Mouse (Mus musculus): ENCODE results near the gene Olfr1493-ps1. TPM values are rescaled to one million over a fixed set of nuclear protein-coding genes. Genes with fewer than 3 reads are reported as not detected.

The Olfr1493-ps1 gene
- polyA plus RNA-seq (2012; rRNA removed), result not detected in 2 replicates

DNA sequence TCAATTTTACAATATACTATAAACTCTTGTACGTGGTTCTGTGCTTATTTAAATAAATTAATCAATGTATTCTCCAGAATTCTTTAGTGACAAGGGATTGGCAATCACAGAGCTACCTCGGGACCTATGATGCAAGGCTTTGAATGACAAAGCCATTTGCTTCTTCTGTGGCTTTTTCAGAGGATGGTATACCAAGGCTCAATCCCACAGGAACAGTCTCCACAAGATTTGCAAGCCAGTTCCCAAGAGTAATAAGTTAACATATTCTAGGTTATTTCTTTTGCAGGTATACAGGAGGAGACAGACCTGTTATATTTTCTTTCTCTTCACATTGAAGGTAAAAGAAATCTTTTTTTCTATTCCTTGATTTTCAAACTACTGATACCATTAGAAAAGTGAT is at the start of gene Olfr1493-ps1:
Olfr1493-ps1 (plus strand) TSS at position 301 of the 400 bp plus-strand sequence.
- TF ChIP-seq POLR2A (IDR thresholded peaks at IDR 0.05; ENCODE audit: extremely low read depth, insufficient read depth, low read length), result no peak
- no peak for TF ChIP-seq CTCF (IDR thresholded peaks at IDR 0.05; ENCODE audit: extremely low read depth, insufficient read depth, low read length)
- no peak within 1 kb of the TSS for H3K27ac ChIP-seq (ENCODE audit: insufficient read depth, low read length)
- no peaks in the 10 kb centered on the region for H3K4me1 ChIP-seq (ENCODE audit: control insufficient read depth, insufficient read depth, low read length)
- no peak within 1 kb of the TSS for H3K4me3 ChIP-seq (ENCODE audit: insufficient read depth, low read length)

DNA sequence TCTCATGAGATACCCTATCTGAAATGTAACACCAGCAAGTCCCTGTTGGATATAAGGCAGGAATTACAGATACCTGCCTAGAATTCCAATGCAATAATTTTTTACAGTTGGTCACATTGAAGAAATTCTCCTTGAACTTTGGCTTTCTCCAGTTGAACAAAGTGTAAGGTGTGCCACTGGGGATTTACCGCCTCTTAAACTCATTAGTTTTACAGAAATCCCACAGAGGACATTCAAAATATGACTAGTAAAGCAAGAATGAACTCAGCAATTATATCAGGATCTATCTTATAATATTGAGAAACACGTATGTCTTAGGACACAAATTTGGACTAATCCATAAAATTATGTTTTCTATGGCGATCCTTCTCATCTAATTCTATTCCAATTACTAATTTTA is 26.1 kb upstream of the Olfr1493-ps1 start, which contains the start of gene Olfr1491:
Olfr1491 (plus strand) TSS at position 301 of the 400 bp plus-strand sequence.
- no peak within 1 kb of the TSS for H3K4me3 ChIP-seq (ENCODE audit: insufficient read depth, low read length)
- H3K27ac ChIP-seq (ENCODE audit: insufficient read depth, low read length), result no peak within 1 kb of the TSS
- no peaks in the 10 kb centered on the region for H3K4me1 ChIP-seq (ENCODE audit: control insufficient read depth, insufficient read depth, low read length)
- TF ChIP-seq POLR2A (IDR thresholded peaks at IDR 0.05; ENCODE audit: extremely low read depth, insufficient read depth, low read length), result no peak
- TF ChIP-seq CTCF (IDR thresholded peaks at IDR 0.05; ENCODE audit: extremely low read depth, insufficient read depth, low read length), result no peak

DNA sequence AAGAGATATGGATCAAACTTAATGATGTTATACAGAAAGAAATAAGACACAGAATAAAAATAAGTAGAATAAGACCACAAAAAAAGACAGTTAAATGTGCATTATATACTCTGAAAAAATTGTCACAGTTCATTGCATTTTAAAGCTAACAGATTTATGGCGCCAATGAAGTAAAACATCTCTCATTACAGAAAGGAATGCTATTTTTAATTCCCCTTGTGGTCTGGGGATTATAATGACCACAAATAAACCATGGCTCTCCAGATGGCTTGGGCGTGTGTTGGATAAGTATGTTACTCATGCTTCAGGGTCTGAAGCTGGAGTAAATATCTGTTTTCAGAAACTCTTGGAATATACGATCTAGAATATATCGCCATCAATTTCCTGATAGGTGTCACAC is 16.4 kb downstream of the Olfr1493-ps1 start, which contains the start of gene Olfr1494:
Olfr1494 (plus strand) TSS at position 301 of the 400 bp plus-strand sequence.
- Histone ChIP-seq H3K4me1 (ENCODE audit: control insufficient read depth, insufficient read depth, low read length) (no peaks in the 10 kb centered on the region), H3K4me3 (ENCODE audit: insufficient read depth, low read length) (no peak within 1 kb of the TSS), H3K27ac (ENCODE audit: insufficient read depth, low read length) (no peak within 1 kb of the TSS)
- TF ChIP-seq POLR2A (IDR thresholded peaks at IDR 0.05; ENCODE audit: extremely low read depth, insufficient read depth, low read length), result no peak
- TF ChIP-seq CTCF (IDR thresholded peaks at IDR 0.05; ENCODE audit: extremely low read depth, insufficient read depth, low read length), result no peak

DNA sequence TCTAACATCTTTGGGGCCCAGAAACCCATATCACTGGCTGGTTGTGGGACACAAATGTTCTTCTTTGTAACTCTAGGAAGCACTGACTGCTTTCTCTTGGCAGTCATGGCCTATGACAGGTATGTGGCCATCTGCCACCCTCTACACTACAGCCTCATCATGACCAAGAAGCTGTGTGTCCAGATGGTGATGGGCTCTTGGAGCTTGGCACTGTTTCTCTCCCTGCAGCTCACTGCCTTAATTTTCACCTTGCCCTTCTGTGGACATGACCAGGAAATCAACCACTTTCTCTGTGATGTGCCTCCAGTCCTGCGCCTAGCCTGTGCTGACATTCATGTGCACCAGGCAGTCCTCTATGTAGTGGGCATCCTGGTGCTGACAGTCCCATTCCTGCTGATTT is 26.3 kb downstream of the Olfr1493-ps1 start:
- TF ChIP-seq POLR2A (IDR thresholded peaks at IDR 0.05; ENCODE audit: extremely low read depth, insufficient read depth, low read length), result no peak
- no peak for TF ChIP-seq CTCF (IDR thresholded peaks at IDR 0.05; ENCODE audit: extremely low read depth, insufficient read depth, low read length)
- no peak overlapping the region for H3K4me3 ChIP-seq (ENCODE audit: insufficient read depth, low read length)
- no peaks in the 10 kb centered on the region for H3K4me1 ChIP-seq (ENCODE audit: control insufficient read depth, insufficient read depth, low read length)
- no peak overlapping the region for H3K27ac ChIP-seq (ENCODE audit: insufficient read depth, low read length)

- no peak for TF ChIP-seq CTCF (IDR thresholded peaks at IDR 0.05; ENCODE audit: extremely low read depth, insufficient read depth, low read length)
- no peak for TF ChIP-seq POLR2A (IDR thresholded peaks at IDR 0.05; ENCODE audit: extremely low read depth, insufficient read depth, low read length)
- Histone ChIP-seq H3K4me3 (ENCODE audit: insufficient read depth, low read length) (no peak within 1 kb of the TSS), H3K4me1 (ENCODE audit: control insufficient read depth, insufficient read depth, low read length) (no peaks in the 10 kb centered on the region), H3K27ac (ENCODE audit: insufficient read depth, low read length) (no peak within 1 kb of the TSS)
Observed at GRCm38 (mm10) chr19:13764306-13764705, 41.2 kb downstream of the Olfr1493-ps1 start, which contains the start of gene Olfr1495. Gene Olfr1495 (plus strand): TSS chr19:13764606.

DNA sequence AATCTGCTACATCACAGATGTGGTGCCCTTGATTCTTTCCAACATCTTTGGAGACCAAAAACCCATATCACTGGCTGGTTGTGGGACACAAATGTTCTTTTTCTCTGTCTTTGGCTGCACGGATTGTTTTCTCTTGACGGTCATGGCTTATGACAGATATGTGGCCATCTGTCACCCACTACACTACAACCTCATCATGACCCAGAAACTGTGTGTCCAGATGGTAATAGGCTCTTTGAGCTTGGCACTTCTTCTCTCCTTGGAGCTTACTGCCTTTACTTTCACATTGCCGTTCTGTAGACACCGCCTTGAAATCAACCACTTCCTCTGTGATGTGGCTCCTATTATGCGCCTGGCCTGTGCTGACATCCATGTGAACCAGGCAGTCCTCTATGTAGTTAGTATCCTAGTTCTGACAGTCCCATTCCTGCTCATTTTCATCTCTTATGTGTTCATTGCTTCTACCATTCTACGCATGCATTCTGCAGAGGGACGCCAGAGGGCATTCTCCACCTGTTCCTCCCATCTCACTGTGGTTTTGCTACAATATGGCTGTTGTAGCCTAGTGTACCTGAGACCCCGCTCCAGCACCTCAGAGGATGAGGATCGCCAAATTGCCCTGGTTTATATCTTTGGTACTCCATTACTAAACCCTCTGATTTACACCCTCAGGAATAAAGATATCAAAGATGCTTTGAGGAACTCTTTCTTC is 45.6 kb downstream of the Olfr1493-ps1 start:
- Histone ChIP-seq H3K4me1 (ENCODE audit: control insufficient read depth, insufficient read depth, low read length) (no peaks in the 10 kb centered on the region), H3K27ac (ENCODE audit: insufficient read depth, low read length) (no peak overlapping the region), H3K4me3 (ENCODE audit: insufficient read depth, low read length) (no peak overlapping the region)
- no peak for TF ChIP-seq CTCF (IDR thresholded peaks at IDR 0.05; ENCODE audit: extremely low read depth, insufficient read depth, low read length)
- TF ChIP-seq POLR2A (IDR thresholded peaks at IDR 0.05; ENCODE audit: extremely low read depth, insufficient read depth, low read length), result no peak

- no peaks in the 10 kb centered on the region for H3K4me1 ChIP-seq (ENCODE audit: control insufficient read depth, insufficient read depth, low read length)
- no peak for TF ChIP-seq POLR2A (IDR thresholded peaks at IDR 0.05; ENCODE audit: extremely low read depth, insufficient read depth, low read length)
- no peak for TF ChIP-seq CTCF (IDR thresholded peaks at IDR 0.05; ENCODE audit: extremely low read depth, insufficient read depth, low read length)
- no peak within 1 kb of the TSS for H3K4me3 ChIP-seq (ENCODE audit: insufficient read depth, low read length)
- H3K27ac ChIP-seq (ENCODE audit: insufficient read depth, low read length), result no peak within 1 kb of the TSS
Observed at GRCm38 (mm10) chr19:13777578-13777977, 54.5 kb downstream of the Olfr1493-ps1 start, which contains the start of gene Olfr1496. Gene Olfr1496 (plus strand): TSS chr19:13777878.

Other genes starting within 250 kb of the Olfr1493-ps1 start
- gene Olfr1475, start 243.1 kb upstream of the Olfr1493-ps1 start, polyA plus RNA-seq (2012; rRNA removed), result not detected in 2 replicates
- gene Olfr1477, start 222.7 kb upstream of the Olfr1493-ps1 start, polyA plus RNA-seq (2012; rRNA removed), result not detected in 2 replicates
- not detected in 2 replicates for gene Olfr1480, start 195.4 kb upstream of the Olfr1493-ps1 start, polyA plus RNA-seq (2012; rRNA removed)
- gene Olfr1484, start 139.8 kb upstream of the Olfr1493-ps1 start, polyA plus RNA-seq (2012; rRNA removed), result not detected in 2 replicates
- gene Olfr1487, start 105.9 kb upstream of the Olfr1493-ps1 start, polyA plus RNA-seq (2012; rRNA removed), result not detected in 2 replicates
- gene Olfr1489, start 91.7 kb upstream of the Olfr1493-ps1 start, polyA plus RNA-seq (2012; rRNA removed), result not detected in 2 replicates
- gene Olfr1490, start 72.2 kb upstream of the Olfr1493-ps1 start, polyA plus RNA-seq (2012; rRNA removed), result not detected in 2 replicates
- not detected in 2 replicates for gene Olfr1491, start 26.0 kb upstream of the Olfr1493-ps1 start, polyA plus RNA-seq (2012; rRNA removed)
- not detected in 2 replicates for gene Olfr1494, start 16.4 kb downstream of the Olfr1493-ps1 start, polyA plus RNA-seq (2012; rRNA removed)
- not detected in 2 replicates for gene Olfr1495, start 41.3 kb downstream of the Olfr1493-ps1 start, polyA plus RNA-seq (2012; rRNA removed)
- gene Olfr1496, start 54.6 kb downstream of the Olfr1493-ps1 start, polyA plus RNA-seq (2012; rRNA removed), result not detected in 2 replicates
- gene Olfr1497, start 74.9 kb downstream of the Olfr1493-ps1 start, polyA plus RNA-seq (2012; rRNA removed), result not detected in 2 replicates
- gene Olfr1499, start 96.2 kb downstream of the Olfr1493-ps1 start, polyA plus RNA-seq (2012; rRNA removed), result not detected in 2 replicates
- not detected in 2 replicates for gene Olfr1500, start 107.2 kb downstream of the Olfr1493-ps1 start, polyA plus RNA-seq (2012; rRNA removed)
- gene Olfr1501, start 127.4 kb downstream of the Olfr1493-ps1 start, polyA plus RNA-seq (2012; rRNA removed), result not detected in 2 replicates
- not detected in 2 replicates for gene Olfr1502, start 138.5 kb downstream of the Olfr1493-ps1 start, polyA plus RNA-seq (2012; rRNA removed)
- gene Olfr1504, start 174.7 kb downstream of the Olfr1493-ps1 start, polyA plus RNA-seq (2012; rRNA removed), result not detected in 2 replicates
- gene Olfr1505, start 190.3 kb downstream of the Olfr1493-ps1 start, polyA plus RNA-seq (2012; rRNA removed), result not detected in 2 replicates